Mouse (Mus musculus): ENCODE data around the gene Ncoa7. TPM values are rescaled to one million over a fixed set of nuclear protein-coding genes. Genes with fewer than 3 reads are reported as not detected.

The Ncoa7 gene
- total RNA-seq (2015; ENCODE audit: low replicate concordance) (129 and 168 TPM in 2 replicates), total RNA-seq (2017; ENCODE audit: low replicate concordance) (257 and 280 TPM in 2 replicates)

DNA sequence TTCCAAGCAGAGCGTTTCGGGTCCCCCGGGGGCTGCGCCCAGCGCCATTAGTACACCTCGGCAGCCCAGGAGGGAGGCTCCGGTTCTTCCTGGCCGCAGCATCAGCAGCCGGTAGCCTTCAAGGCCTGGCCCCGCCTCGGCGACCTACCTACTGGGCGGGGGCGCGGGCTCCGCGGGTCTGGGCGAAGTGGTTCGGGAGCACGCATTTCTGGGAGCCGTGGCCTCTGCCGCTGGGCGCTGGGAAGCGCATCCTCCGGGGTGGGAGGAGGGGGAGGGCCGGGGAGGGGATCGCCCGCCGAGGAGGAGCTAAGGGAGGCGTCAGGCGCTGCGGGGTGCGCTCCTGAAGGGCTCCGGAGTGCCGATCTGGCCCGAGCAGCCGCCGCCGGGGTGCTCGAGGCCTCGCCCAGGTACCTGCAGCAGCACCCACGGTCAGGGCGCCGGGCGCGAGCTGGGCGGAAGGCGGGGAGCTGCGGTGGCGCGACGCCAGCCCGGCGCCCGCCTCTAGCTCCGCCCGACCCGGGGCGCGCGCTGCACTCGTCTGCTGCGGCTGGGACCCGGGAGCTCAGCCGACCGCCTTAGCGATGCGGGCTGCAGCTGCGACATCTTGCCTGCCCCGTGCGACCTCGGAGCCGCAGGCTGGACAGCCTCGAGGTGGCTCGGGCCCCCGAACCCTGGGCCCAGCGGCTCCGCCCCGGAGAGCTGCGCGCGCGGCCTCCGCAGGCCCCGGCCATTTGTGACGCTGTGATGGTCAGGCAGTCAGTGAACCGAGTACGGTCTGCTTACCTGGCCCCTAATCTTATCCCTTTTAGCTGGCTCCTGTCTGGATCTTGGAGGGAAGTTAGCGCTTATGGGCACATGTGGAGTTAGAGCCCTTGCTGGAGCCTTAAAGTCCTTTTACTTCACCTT, at the start of gene Ncoa7:
Gene Ncoa7 (minus strand): TSS at position 646 of the 906 bp plus-strand sequence.
- ATAC-seq (replicated peaks; ENCODE audit: low FRiP score, poor library complexity, severe bottlenecking) = peak; percentile 72

DNA sequence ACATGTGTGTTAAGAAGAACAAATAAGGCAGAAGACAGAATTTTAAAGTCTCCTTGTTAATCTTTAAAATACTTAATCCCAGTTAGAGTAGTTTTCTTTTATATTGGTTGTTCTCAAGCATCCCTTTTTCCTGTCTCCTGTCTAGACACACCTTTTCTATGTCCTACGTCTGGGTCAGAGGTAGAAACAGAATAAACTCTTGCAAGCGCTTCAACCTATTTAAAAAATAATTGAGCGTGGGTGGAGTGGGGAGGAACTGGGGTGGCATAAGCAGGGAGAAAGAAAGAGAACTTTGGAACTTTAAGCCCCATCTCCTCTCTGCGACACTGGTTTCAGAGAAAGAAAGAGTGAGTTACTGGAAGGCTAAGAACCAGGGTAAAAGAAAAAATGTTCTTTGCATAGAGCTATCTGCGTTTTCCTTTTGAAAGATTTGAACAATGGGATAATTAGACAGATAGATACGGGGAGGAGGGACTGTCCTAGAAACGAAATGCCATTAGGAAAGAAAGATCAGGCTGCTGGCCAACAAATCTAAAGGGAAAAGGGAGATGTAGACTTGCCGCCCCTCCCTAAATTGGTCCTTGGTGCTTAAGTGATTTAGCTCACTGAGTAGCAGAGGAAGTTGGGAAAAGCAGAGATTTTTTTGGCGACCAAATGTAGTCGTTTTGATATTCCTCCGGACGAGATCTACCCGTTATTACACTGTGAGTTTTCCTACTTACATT, 42.1 kb upstream of the Ncoa7 start:
- no peak for ATAC-seq (replicated peaks; ENCODE audit: low FRiP score, poor library complexity, severe bottlenecking)

DNA sequence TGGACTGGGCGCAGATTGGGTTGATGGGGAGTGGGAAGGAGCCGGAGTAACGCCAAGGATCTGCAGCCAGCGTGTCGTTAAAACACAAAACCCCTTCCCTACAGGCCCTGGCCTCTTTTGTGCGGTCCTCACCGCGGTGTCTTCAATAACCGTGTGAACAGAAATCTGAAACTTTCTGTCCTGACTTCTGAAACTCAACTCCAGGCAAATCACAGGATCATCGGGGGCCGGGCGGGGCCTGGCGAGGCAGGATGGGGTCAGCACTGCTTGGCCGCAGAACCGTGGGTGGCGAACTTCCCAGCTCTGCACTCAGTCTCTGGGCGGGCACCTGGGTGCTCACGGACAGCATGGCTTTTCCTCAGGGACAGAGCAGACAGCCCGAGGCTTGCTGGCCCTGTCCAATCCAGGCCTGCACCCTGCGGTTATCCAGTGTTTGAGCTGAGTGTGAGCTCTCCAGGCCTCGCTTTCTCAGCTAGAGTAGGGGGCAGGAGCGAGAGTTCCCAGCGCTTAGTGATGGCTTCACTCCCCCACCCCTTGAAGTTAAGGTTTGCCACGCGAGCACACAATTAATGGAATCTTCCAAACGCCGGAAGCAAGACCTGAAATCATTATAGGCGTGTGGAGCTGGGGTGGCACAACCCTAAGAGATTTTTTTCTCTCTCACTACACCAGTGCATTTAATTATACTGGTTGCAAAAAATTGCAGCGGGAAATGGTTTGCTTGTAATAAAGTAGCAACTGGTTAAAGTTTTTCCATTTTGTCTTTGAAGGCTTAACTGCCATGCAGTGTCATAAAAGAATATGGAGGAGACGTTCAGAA, 41.3 kb upstream of the Ncoa7 start:
- ATAC-seq (replicated peaks; ENCODE audit: low FRiP score, poor library complexity, severe bottlenecking) = no peak

DNA sequence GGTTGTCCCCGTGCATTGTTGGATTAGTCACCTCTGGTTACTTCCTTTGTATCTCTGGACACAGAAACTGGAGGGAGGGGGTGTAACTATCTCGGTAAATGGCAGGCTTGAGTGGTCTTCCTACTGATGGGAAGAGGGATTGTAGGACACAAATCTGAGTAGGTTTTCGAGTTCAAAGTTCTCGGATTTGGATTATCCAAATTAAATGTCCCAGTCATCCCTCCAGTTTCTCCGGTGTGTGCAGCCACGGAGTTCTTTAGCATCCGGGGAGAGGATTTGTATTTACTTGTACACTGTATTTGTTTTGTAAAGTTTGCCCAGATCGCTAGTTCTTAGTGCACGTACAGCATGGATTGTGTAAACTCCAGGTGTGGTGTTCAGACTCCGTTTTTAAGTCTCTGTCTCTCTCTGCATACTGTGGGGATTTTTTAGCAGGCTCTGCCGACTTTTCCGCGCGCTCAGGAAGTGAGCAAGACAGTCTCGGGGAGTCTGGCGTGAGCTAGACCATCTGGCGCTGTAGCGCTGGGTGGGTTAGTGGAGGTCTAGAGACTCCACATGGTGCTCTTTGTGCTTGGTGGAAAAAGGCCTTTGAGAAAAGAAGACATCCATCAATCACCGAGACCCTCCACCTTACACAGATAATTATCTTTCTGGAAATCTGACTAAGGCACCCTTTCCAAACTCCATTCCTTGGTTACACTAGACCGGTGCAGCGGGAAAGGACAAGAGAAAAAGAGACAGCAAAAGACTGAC, 40.5 kb upstream of the Ncoa7 start:
- ATAC-seq (replicated peaks; ENCODE audit: low FRiP score, poor library complexity, severe bottlenecking) = no peak

DNA sequence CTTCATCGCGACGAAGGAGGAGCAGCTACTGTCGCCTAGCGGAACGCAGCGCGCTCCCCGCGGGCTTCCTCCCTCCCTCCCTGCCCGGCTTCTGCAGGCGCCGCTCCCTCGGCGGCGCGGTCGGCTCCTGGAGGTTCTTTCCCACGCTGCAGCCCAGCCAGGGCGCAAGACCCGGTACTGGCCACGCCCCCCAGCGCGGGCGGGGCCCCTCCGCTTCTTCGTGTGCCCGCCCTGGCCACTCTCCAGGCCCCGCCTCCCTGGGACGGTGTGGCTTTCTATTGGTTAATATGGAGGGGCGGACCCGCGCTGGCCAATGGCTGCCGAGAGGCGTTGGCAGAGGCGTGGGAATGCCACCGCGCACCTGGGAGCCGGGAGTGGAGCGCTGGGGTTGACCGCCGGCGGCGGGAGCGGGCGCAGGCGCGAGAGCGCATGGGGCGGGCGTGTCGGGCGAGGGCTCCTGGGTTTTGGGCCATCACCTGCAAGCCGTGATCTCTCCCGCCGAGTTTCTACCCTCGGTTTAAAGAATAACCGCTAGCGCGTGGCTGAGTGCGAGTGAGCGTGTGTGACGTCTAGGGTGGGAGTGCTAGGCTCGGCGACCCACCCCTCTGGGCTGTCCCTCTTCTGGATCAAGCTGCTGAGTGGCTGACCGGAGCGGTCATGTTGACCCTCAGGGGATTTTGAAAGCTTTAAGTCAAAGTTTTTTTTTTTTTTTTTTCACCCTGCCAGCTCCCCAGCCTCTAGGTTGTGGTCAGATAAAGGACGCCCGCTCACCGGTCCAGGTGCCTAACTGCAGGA, 39.7 kb upstream of the Ncoa7 start, which contains the start of gene Hey2:
Gene Hey2 (minus strand): TSS at position 159 of the 795 bp plus-strand sequence.
- peak; percentile 99 for ATAC-seq (replicated peaks; ENCODE audit: low FRiP score, poor library complexity, severe bottlenecking)

DNA sequence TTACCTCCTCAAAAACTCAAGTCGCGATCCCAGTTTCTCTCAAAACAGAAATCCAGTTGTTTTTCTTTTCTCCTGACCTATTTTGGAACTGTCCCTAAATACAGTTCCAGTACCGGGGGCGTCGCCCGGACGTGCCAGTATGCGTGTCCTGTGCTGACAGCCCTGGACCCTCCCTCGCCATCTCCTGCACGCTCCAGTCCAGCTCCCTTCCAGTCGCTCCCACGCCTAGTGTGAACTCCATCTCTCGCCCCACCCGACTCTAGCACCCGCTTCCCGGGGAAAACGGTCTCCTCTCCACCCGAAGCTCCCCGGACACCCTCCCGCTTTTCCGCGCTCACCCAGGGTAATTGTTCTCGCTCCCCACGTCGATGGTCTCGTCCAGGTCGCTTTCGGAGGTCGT, 39.1 kb upstream of the Ncoa7 start:
- ATAC-seq (replicated peaks; ENCODE audit: low FRiP score, poor library complexity, severe bottlenecking) = no peak

DNA sequence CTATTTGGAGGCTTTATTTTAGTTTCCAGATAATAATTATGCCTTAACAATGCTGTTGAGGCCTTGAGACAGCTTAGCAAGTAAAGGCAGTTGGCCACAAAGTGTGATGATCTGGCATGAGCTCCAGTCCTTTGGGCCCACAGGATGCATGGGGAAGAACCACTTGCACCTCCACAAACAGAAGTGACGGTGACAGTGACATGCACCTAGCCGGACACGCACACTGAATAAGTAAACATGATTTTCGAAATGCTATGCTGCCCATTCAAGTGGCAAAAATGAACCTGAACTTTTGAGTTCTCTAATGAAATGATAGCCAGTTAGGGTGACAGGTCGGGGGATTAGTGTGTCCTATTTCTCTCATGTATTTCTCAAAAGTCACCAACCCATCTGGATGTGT, 37.7 kb upstream of the Ncoa7 start:
- no peak for ATAC-seq (replicated peaks; ENCODE audit: low FRiP score, poor library complexity, severe bottlenecking)

DNA sequence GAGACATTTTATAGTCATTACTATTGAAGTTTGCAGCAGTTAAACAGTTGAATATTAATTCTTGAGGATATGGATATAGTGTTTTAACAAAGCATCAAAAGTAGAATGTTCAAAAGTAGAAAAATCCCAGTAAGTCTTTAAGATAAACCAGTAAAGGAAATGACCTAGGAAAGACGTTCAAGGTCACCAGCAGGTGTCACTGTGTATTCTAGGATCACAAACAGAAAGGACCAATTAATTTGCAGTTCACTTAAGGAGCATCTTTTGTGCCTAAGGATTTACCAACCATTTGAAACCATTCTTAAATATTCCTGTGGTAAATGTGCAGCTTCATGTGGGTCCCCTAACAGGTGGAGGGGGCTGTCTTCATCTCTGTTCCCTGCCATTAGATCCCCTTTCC, 35.1 kb upstream of the Ncoa7 start:
- ATAC-seq (replicated peaks; ENCODE audit: low FRiP score, poor library complexity, severe bottlenecking) = no peak

DNA sequence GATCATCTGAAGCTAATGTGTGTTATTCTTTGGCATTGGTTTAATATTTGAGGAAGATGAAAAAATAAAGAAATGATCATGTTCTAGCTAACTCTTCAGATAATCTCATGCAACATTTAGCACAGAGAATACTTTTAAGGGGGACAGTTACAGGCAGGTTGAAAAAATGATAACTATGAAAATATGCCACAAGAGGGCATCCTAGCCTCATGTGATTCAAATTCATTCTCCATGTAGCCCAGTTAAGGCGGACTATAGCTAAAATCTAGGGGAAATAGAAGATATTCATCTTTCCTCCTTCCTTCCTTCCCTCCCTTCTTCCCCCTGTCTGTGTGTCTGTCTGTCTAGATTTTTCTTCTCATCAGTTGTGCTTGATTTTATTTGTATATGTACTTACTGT, 21.9 kb upstream of the Ncoa7 start:
- ATAC-seq (replicated peaks; ENCODE audit: low FRiP score, poor library complexity, severe bottlenecking) = no peak

DNA sequence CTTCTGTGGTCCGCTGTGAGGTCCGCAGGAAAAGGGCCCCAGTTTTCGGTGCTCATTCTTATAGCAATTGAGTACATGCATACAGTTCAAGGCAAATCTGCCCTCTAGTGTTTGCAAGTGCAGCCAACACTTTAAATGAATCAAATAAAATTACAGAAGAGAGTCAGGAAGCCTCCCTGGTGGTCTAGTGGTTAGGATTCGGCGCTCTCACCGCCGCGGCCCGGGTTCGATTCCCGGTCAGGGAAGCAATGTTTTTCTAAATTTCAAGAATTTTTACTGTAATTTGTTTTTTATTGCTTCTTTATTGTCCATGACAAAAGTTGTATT, 7.8 kb upstream of the Ncoa7 start:
- ATAC-seq (replicated peaks; ENCODE audit: low FRiP score, poor library complexity, severe bottlenecking) = peak; percentile 96

DNA sequence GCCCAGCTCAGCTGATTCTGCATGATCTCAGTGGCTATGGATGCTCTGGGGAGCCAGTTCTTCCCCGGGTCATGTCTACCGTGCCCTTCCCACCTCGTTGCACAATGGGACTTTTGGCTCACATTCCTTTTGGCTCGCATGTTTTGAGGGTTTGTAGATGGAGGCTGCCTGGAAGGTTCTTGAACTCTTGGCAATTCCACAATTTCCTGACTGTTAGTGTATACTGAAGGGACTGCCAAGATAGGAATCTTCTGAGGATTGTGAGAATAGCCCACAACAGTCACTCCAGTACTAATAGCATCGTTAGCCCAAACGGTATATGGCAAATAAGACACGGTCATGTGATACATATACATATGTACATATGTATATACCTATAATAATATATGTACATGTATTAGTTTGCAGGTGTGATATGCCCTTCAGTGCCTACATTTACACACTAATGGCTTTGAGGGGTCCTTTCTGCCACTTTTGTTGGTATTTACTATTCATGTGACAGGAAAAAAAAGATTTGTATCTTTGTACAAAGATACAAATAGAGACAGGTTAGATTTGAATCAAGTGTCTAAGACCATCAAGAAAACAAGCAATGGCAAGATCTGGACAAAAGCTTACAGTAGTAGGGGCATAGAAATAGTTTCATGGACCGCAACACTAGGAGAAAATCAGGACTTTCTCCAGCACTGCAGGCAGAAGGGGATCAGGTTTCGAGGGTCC, 7.3 kb upstream of the Ncoa7 start:
- peak; percentile 56 for ATAC-seq (replicated peaks; ENCODE audit: low FRiP score, poor library complexity, severe bottlenecking)

DNA sequence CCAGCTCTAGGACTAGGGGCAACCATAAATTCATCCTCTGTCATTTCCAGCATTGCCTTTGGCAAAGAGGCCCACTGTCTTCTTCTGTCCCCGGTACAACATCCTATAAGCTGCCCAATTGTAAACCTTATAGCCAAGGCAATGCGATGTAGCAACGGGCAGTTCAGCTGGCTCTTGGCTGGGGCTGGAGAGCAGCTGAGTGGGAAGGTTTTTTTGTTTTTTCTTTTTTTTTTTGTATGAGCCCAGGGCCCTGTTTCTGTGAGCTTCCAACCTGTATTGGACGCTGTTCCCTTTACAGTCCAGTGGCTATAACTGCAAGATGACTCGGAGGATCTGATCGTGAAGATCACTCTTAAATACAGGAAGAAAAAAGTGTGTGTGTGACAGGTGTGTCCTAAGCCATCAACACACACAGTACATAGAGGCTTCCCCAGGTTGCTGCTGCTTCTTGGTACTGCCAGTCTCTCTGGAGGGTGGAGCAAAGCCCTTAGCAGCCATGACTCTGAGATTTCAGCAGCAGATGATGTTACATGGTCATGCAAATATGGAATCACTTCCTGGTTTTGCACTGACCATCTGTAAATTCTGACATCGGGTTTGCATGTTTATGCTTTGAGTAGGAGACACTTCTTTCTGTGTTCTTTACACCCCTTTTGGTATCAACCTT, 594 bp upstream of the Ncoa7 start:
- peak; percentile 61 for ATAC-seq (replicated peaks; ENCODE audit: low FRiP score, poor library complexity, severe bottlenecking)

DNA sequence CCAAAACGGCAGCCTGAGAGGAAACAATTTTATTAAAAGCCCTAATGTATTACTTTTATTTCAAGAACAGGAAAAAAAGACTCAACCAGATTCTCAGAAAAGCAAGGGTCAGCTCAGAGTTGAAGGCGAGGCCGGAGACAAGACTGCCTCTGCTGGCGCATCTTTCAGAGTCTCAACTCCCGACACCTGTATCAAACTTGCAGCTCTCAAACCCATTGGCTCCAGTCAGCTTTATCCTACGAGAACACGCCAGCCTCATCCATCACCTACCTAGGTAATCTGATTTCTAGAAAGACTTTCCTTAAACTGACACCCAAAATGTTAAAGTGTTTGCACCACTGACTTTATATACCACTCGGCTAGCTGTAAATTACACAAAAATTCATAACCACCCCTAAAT, 1.1 kb downstream of the Ncoa7 start:
- peak; percentile 75 for ATAC-seq (replicated peaks; ENCODE audit: low FRiP score, poor library complexity, severe bottlenecking)

DNA sequence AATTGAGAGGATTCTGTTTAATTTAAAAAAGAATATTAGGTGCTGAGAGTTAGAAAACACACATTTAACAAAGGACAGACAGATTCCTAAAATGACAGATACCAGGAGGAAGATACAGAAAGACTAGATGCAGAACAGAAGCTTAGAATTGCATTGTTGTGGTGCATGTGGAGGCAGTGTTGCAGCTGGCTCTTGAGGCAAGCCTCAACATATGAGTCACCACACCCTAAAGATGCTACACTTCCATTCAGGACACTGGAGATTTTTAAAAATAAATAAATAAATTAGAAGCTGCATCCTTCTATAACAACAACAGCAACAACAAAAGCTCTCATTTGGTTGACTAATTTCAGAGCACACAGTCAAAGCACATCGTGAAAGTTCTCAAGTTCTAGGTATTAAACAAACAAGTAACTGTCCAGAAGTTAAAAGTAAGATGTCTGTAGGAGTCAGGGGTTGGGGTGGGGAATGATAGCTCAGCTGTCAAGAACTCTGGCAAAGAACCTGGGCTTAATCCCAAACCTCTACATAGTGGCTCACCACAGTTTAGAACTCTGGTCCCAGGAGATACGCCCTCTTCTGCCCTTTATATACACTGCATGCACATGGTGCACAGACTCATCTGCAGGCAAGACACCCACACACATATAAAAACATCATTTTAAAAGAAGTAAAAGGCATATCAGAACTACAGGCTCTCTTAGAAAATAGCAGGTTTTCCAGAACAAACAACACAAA, 3.2 kb downstream of the Ncoa7 start:
- no peak for ATAC-seq (replicated peaks; ENCODE audit: low FRiP score, poor library complexity, severe bottlenecking)

DNA sequence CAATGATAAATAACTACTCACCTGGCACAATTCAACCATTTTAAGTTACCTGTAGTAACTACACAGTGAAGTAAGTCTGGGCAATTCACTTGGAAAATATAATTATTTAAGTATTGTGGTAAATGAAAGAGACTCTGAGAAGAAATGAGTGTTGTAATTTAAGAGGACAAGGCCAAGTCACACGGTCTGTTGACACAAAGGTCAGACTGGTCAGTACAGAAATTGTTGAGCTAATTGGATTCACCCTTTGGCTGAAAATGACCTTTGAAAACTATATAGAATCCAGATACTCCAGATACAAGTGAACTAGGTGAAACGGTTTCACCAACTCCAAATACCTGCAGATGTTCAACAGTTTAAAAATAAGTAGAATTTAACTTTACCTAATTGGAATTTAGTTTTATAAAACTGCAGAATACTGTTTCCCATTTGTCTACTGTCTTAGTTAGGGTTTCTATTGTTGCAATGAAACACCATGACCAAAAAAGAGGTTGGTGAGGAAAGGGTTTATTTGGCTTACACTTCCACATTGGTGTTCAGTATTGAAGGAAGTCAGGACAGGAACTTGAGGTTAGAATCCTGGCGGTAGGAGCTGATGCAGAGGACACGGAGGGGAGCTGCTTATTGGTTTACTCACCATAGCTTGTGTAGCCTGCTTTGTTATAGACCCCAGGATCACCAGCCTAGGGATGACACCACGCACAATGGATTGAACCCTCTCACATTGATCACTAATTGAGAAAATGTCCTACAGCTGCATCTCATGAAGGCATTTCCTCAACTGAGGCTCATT, 6.5 kb downstream of the Ncoa7 start:
- ATAC-seq (replicated peaks; ENCODE audit: low FRiP score, poor library complexity, severe bottlenecking) = no peak

DNA sequence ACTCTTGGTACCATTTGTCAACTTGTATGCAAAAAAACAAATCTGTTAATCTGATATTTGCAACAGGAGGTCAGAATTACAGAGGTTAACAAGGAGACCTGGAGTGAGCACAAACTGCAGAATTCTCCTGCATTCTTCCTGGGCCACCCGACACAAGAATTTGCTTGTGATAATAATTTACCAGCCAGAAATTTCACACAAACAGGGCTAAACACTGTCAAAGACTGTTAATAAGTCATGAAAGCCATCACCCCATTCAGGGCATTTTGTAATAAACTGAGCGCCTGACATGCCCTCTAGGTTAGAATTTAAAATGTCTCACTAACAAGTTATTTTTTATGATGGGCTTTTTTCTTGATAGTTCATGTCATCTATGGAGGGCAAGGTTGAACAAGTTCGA, 12.1 kb downstream of the Ncoa7 start:
- no peak for ATAC-seq (replicated peaks; ENCODE audit: low FRiP score, poor library complexity, severe bottlenecking)
